8 mouse cellular contexts compared by ENCODE assay signal in the genomic region with DNA sequence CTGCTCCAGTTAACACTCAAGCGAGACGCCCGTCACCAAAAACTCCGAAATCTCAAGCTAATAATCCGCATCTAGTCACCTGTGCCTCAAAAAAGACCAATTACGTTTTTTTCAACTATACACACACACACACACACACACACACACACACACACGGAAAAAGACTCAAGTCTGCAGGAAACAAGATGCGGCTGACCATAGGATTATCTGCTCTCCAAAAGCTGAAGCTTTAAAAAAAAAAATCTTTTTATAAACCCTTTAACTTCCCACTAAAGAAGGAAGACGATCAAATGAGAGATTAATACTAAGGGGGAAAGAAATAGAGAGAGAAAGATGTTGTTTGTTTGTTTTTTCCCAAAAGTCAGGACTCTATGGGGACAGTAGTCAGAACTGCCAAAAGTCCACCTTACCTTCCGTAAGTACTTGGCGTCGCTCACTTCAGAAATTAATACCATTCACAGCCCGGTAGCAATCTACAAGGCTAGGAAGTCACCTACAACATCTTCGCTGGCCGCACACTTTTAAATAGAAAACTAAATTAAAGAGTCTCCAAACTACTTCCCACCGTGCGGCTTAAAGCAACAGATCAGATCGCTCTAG. TPM values are rescaled to one million over a fixed set of nuclear protein-coding genes. Genes with fewer than 3 reads are reported as not detected.
DNase-seq lines count a peak whose midpoint lies in the region; ATAC-seq and TF ChIP-seq lines count a peak whose summit lies in the region.

No protein-coding gene starts in this region.

- 1% methylated on average over 18 of the region's 18 CpGs for WGBS in hindbrain, embryonic 16.5 days

- H3K4me2 ChIP-seq in hindbrain, embryonic 16.5 days (ENCODE audit: low read length) = peak overlapping the region; percentile 91
- peak overlapping the region; percentile 21 for H3K4me2 ChIP-seq in myocyte (ENCODE audit: low read depth)

- H3ac ChIP-seq in myocyte (ENCODE audit: control insufficient read depth, insufficient read length) = no peak overlapping the region

- H3K79me2 ChIP-seq in myocyte (ENCODE audit: control insufficient read depth, insufficient read depth) = no peaks in the 10 kb centered on the region

- no peak for ATAC-seq in hindbrain, embryonic 16.5 days

- H3K27me3 ChIP-seq in hindbrain, embryonic 16.5 days (replicated peaks; ENCODE audit: control insufficient read depth, insufficient read depth, low read length) = peaks cover 10% of the 10 kb centered on the region
- H3K27me3 ChIP-seq in myocyte (ENCODE audit: control insufficient read depth, insufficient read depth, insufficient read length) = no peaks in the 10 kb centered on the region

- TF ChIP-seq CTCF in layer of hippocampus, adult 2 months (conservative IDR thresholded peaks at IDR 0.05) = no peak

- peak overlapping the region; percentile 47 for H3K4me3 ChIP-seq in layer of hippocampus, adult 2 months
- H3K4me3 ChIP-seq in hindbrain, embryonic 16.5 days (ENCODE audit: low read length) = peak overlapping the region; percentile 41
- H3K4me3 ChIP-seq in myocyte = no peak overlapping the region

- no peak for DNase-seq in layer of hippocampus, adult 2 months (ENCODE audit: low spot score in 2 of 2)
- DNase-seq in layer of hippocampus, postnatal 14 days (ENCODE audit: low spot score in 2 of 2) = no peak
- peak; percentile 42 for DNase-seq in embryo, embryonic 9.5 days (ENCODE audit: extremely low spot score)
- no peak for DNase-seq in urinary bladder, postnatal 14 days (ENCODE audit: low spot score)
- no peak for DNase-seq in cerebellum, adult 8-10 months
- no peak for DNase-seq in adrenal gland, postnatal 10 days

- H3K4me1 ChIP-seq in hindbrain, embryonic 16.5 days (ENCODE audit: control insufficient read depth, insufficient read depth, low read depth, low read length) = peaks cover 13% of the 10 kb centered on the region

- no peaks in the 10 kb centered on the region for H3K36me3 ChIP-seq in hindbrain, embryonic 16.5 days (ENCODE audit: control insufficient read depth, insufficient read depth, low read length)
- H3K36me3 ChIP-seq in myocyte (ENCODE audit: control insufficient read depth, insufficient read depth) = no peaks in the 10 kb centered on the region

- no peaks in the 10 kb centered on the region for H3K9me3 ChIP-seq in hindbrain, embryonic 16.5 days (ENCODE audit: control insufficient read depth, low read length)

- H3K27ac ChIP-seq in layer of hippocampus, adult 2 months = no peak overlapping the region
- H3K27ac ChIP-seq in hindbrain, embryonic 16.5 days (ENCODE audit: low read depth, low read length) = no peak overlapping the region

- no peak for TF ChIP-seq POLR2A in myocyte (IDR thresholded peaks at IDR 0.05; ENCODE audit: insufficient read length, low read depth)

- H3K9ac ChIP-seq in hindbrain, embryonic 16.5 days (ENCODE audit: low read depth, low read length) = peak overlapping the region; percentile 59

TF ChIP-seq in myocyte, 11 proteins besides CTCF, POLR2A, EP300 and RAD21:
- TF ChIP-seq MYOG (IDR thresholded peaks at IDR 0.05; ENCODE audit: control insufficient read depth in 1 of 3, insufficient read depth in 1 of 3, insufficient read length in 2 of 3, low read depth in 2 of 3) (no peak), REST (IDR thresholded peaks at IDR 0.05; ENCODE audit: insufficient read depth, insufficient read length) (no peak), SRF (IDR thresholded peaks at IDR 0.05; ENCODE audit: control insufficient read depth, insufficient read length, low read depth) (no peak), POLR2AphosphoS2 (IDR thresholded peaks at IDR 0.05; ENCODE audit: insufficient read length, low read depth) (no peak), E2F4 (IDR thresholded peaks at IDR 0.05; ENCODE audit: insufficient read depth) (no peak), MYOD1 (IDR thresholded peaks at IDR 0.05; ENCODE audit: control insufficient read depth in 1 of 3, insufficient read length in 2 of 3, low read depth in 2 of 3) (no peak), TCF3 (IDR thresholded peaks at IDR 0.05; ENCODE audit: insufficient read length, low read depth) (no peak)

RNA-seq across cellular contexts. Expression of a gene that starts 22.7 kb away (rescaled TPM):
- total RNA-seq in layer of hippocampus, adult 2 months (2021) = 1 to 10 TPM; 1.7 TPM
- 1 to 10 TPM; 1.5 to 5.4 TPM for total RNA-seq in layer of hippocampus, postnatal 14 days (2021)
- 6.7 and 6.9 TPM in 2 replicates for polyA plus RNA-seq in hindbrain, embryonic 16.5 days (2015; fragmentation: Nextera tagmentation; extraction: Ambion mirVana)
- polyA plus RNA-seq in myocyte (2012; fragmentation: generic; extraction: Trizol) = 0.10 TPM
- total RNA-seq in adrenal gland, postnatal 10 days (2021) = 10 to 100 TPM; 54.7 to 55.9 TPM

Comparison
In these comparisons a context has a peak if more than half of its experiments do, and no peak if none do; other contexts are left out.
1. RNA of a gene that starts 22.7 kb away (total RNA-seq): 54.7 to 55.9 TPM in adrenal gland, postnatal 10 days; 1.5 to 5.4 TPM in layer of hippocampus, postnatal 14 days and 1.7 TPM in layer of hippocampus, adult 2 months; every median in the first group is over 4 times any median in the second.